Mouse (Mus musculus) embryonic facial prominence, embryonic 13.5 days (tissue): ENCODE measurements around the gene Arhgap23. TPM values are rescaled to one million over a fixed set of nuclear protein-coding genes. Genes with fewer than 3 reads are reported as not detected.

Source experiments
- ATAC-seq: fragments of 200-750 bp; cut with Nextera tagmentation; 2 replicates; pipeline ENCODE4 v1.8.0; 2017; ENCODE audit warnings: low read depth; ENCODE audit not compliant: insufficient number of reproducible peaks, insufficient read depth, low FRiP score, low TSS enrichment
- H3K27ac ChIP-seq: fragments of 300-500 bp; sonication (generic); 2 replicates; pipeline ENCODE4 v1.5.1; 2015; ENCODE audit warnings: moderate library complexity, mild to moderate bottlenecking, inconsistent platforms
- H3K27me3 ChIP-seq: fragments of 300-500 bp; sonication (generic); 2 replicates; pipeline ENCODE4 v1.6.1; 2015; ENCODE audit warnings: mild to moderate bottlenecking, inconsistent platforms
- H3K36me3 ChIP-seq: fragments of 300-500 bp; sonication (generic); 2 replicates; pipeline ENCODE4 v1.6.1; 2015; ENCODE audit warnings: mild to moderate bottlenecking, inconsistent platforms
- H3K4me1 ChIP-seq: fragments of 300-500 bp; sonication (generic); 2 replicates; pipeline ENCODE4 v1.6.1; 2015; ENCODE audit warnings: inconsistent platforms
- H3K4me2 ChIP-seq: fragments of 300-500 bp; sonication (generic); 2 replicates; pipeline ENCODE4 v1.6.1; 2015; ENCODE audit warnings: moderate library complexity, mild to moderate bottlenecking, inconsistent platforms
- H3K4me3 ChIP-seq: fragments of 300-500 bp; sonication (generic); 2 replicates; pipeline ENCODE4 v1.5.1; 2015; ENCODE audit warnings: mild to moderate bottlenecking, inconsistent platforms
- H3K9ac ChIP-seq: fragments of 300-500 bp; sonication (generic); 2 replicates; pipeline ENCODE4 v1.6.1; 2015; ENCODE audit warnings: mild to moderate bottlenecking, inconsistent platforms
- H3K9me3 ChIP-seq: fragments of 300-500 bp; sonication (generic); 2 replicates; pipeline ENCODE4 v1.6.1; 2016; ENCODE audit warnings: inconsistent platforms
- WGBS: fragments of 180-500 bp; shearing (Covaris S2); methylation state at CpG from one replicate; pipeline ENCODE4 v1.1.7; 2015; ENCODE audit warnings: mixed read lengths; 5-methylcytosine and 5-hydroxymethylcytosine counted together
- polyA plus RNA-seq: library from polyadenylated mRNA; unstranded; fragments of >200 nt; fragmentation: Nextera tagmentation; extraction: Ambion mirVana; gene quantifications from 2 replicates; pipeline ENCODE4 v1.2.1, GENCODE M21; 2015

Gene Arhgap23
- polyA plus RNA-seq, 1 experiment from 2014 or later, result 8.4 TPM

- no peak for ATAC-seq
- Histone ChIP-seq H3K9me3 (no peaks in the 10 kb centered on the region), H3K4me2 (no peak overlapping the region), H3K4me3 (no peak overlapping the region), H3K27me3 (no peaks in the 10 kb centered on the region), H3K27ac (no peak overlapping the region), H3K4me1 (no peaks in the 10 kb centered on the region), H3K36me3 (peaks cover 93% of the 10 kb centered on the region), H3K9ac (no peak overlapping the region)
- WGBS, result 87% methylated on average over 6 of the region's 6 CpGs
Measured at GRCm38 (mm10) chr11:97471276-97471675, 55.9 kb downstream of the Arhgap23 start.

GRCm38 (mm10) chr11:97476334-97477095, 61.2 kb downstream of the Arhgap23 start:
- no peaks in the 10 kb centered on the region for H3K9me3 ChIP-seq
- H3K27me3 ChIP-seq, result no peaks in the 10 kb centered on the region
- peaks cover 93% of the 10 kb centered on the region for H3K36me3 ChIP-seq
- no peak overlapping the region for H3K27ac ChIP-seq
- no peaks in the 10 kb centered on the region for H3K4me1 ChIP-seq
- H3K4me2 ChIP-seq, result no peak overlapping the region
- no peak overlapping the region for H3K4me3 ChIP-seq
- no peak for ATAC-seq
- 62% methylated on average over 8 of the region's 8 CpGs for WGBS
- H3K9ac ChIP-seq, result no peak overlapping the region

- H3K4me2 ChIP-seq, result no peak overlapping the region
- no peak overlapping the region for H3K4me3 ChIP-seq
- H3K27me3 ChIP-seq, result no peaks in the 10 kb centered on the region
- no peaks in the 10 kb centered on the region for H3K9me3 ChIP-seq
- no peaks in the 10 kb centered on the region for H3K4me1 ChIP-seq
- ATAC-seq, result no peak
- no peak overlapping the region for H3K27ac ChIP-seq
- 86% methylated on average over 7 of the region's 7 CpGs for WGBS
- no peak overlapping the region for H3K9ac ChIP-seq
- peaks cover 95% of the 10 kb centered on the region for H3K36me3 ChIP-seq
Measured at GRCm38 (mm10) chr11:97477431-97477830, 62.1 kb downstream of the Arhgap23 start.

GRCm38 (mm10) chr11:97478345-97478744, 63.0 kb downstream of the Arhgap23 start:
- Histone ChIP-seq H3K36me3 (peaks cover 95% of the 10 kb centered on the region), H3K9ac (no peak overlapping the region), H3K4me2 (no peak overlapping the region), H3K4me3 (no peak overlapping the region), H3K4me1 (no peaks in the 10 kb centered on the region), H3K27ac (no peak overlapping the region), H3K9me3 (no peaks in the 10 kb centered on the region), H3K27me3 (no peaks in the 10 kb centered on the region)
- ATAC-seq, result no peak
- 82% methylated on average over 6 of the region's 6 CpGs for WGBS

GRCm38 (mm10) chr11:97479085-97479484, 63.8 kb downstream of the Arhgap23 start:
- peaks cover 88% of the 10 kb centered on the region for H3K36me3 ChIP-seq
- ATAC-seq, result no peak
- no peaks in the 10 kb centered on the region for H3K27me3 ChIP-seq
- no peak overlapping the region for H3K4me3 ChIP-seq
- H3K4me2 ChIP-seq, result no peak overlapping the region
- no peak overlapping the region for H3K9ac ChIP-seq
- no peaks in the 10 kb centered on the region for H3K9me3 ChIP-seq
- 84% methylated on average over 10 of the region's 10 CpGs for WGBS
- H3K27ac ChIP-seq, result 0 out of 2 replicates have a peak overlapping the region, but pooled peaks have one; percentile 11
- no peaks in the 10 kb centered on the region for H3K4me1 ChIP-seq

- ATAC-seq, result no peak
- no peak overlapping the region for H3K4me3 ChIP-seq
- no peak overlapping the region for H3K9ac ChIP-seq
- no peaks in the 10 kb centered on the region for H3K4me1 ChIP-seq
- H3K27ac ChIP-seq, result no peak overlapping the region
- 83% methylated on average over 8 of the region's 8 CpGs for WGBS
- H3K4me2 ChIP-seq, result no peak overlapping the region
- peaks cover 87% of the 10 kb centered on the region for H3K36me3 ChIP-seq
- no peaks in the 10 kb centered on the region for H3K9me3 ChIP-seq
- H3K27me3 ChIP-seq, result no peaks in the 10 kb centered on the region
Measured at GRCm38 (mm10) chr11:97479824-97480223, 64.5 kb downstream of the Arhgap23 start.

GRCm38 (mm10) chr11:97485661-97486060, 70.3 kb downstream of the Arhgap23 start:
- H3K27ac ChIP-seq, result no peak overlapping the region
- WGBS, result 85% methylated on average over 8 of the region's 8 CpGs
- H3K9ac ChIP-seq, result no peak overlapping the region
- no peaks in the 10 kb centered on the region for H3K27me3 ChIP-seq
- H3K9me3 ChIP-seq, result no peaks in the 10 kb centered on the region
- H3K4me3 ChIP-seq, result no peak overlapping the region
- H3K36me3 ChIP-seq, result peaks cover 74% of the 10 kb centered on the region
- no peak overlapping the region for H3K4me2 ChIP-seq
- H3K4me1 ChIP-seq, result no peaks in the 10 kb centered on the region
- no peak for ATAC-seq

- Histone ChIP-seq H3K9ac (no peak overlapping the region), H3K4me1 (no peaks in the 10 kb centered on the region), H3K9me3 (no peaks in the 10 kb centered on the region), H3K27me3 (no peaks in the 10 kb centered on the region), H3K36me3 (peaks cover 75% of the 10 kb centered on the region), H3K4me3 (no peak overlapping the region), H3K27ac (no peak overlapping the region), H3K4me2 (no peak overlapping the region)
- WGBS, result 73% methylated on average over 3 of the region's 3 CpGs
- no peak for ATAC-seq
Measured at GRCm38 (mm10) chr11:97487656-97488055, 72.3 kb downstream of the Arhgap23 start.

- no peak overlapping the region for H3K9ac ChIP-seq
- H3K27ac ChIP-seq, result no peak overlapping the region
- H3K4me2 ChIP-seq, result no peak overlapping the region
- no peaks in the 10 kb centered on the region for H3K9me3 ChIP-seq
- no peaks in the 10 kb centered on the region for H3K27me3 ChIP-seq
- ATAC-seq, result no peak
- peaks cover 81% of the 10 kb centered on the region for H3K36me3 ChIP-seq
- no peak overlapping the region for H3K4me3 ChIP-seq
- no peaks in the 10 kb centered on the region for H3K4me1 ChIP-seq
- WGBS, result 27% methylated on average over 16 of the region's 16 CpGs
Measured at GRCm38 (mm10) chr11:97489589-97490324, 74.4 kb downstream of the Arhgap23 start.

GRCm38 (mm10) chr11:97491640-97492039, 76.3 kb downstream of the Arhgap23 start:
- ATAC-seq, result no peak
- H3K36me3 ChIP-seq, result peaks cover 77% of the 10 kb centered on the region

GRCm38 (mm10) chr11:97492836-97493235, 77.5 kb downstream of the Arhgap23 start:
- H3K9ac ChIP-seq, result no peak overlapping the region
- peaks cover 9% of the 10 kb centered on the region for H3K27me3 ChIP-seq
- ATAC-seq, result no peak
- WGBS, result 71% methylated on average over 3 of the region's 3 CpGs
- no peak overlapping the region for H3K4me3 ChIP-seq
- no peaks in the 10 kb centered on the region for H3K9me3 ChIP-seq
- H3K36me3 ChIP-seq, result peaks cover 77% of the 10 kb centered on the region
- no peak overlapping the region for H3K27ac ChIP-seq
- H3K4me2 ChIP-seq, result no peak overlapping the region
- H3K4me1 ChIP-seq, result no peaks in the 10 kb centered on the region

More at GRCm38 (mm10) chr11:97491640-97492039, 76.3 kb downstream of the Arhgap23 start:
- no peak overlapping the region for H3K4me2 ChIP-seq
- no peaks in the 10 kb centered on the region for H3K9me3 ChIP-seq
- no peaks in the 10 kb centered on the region for H3K27me3 ChIP-seq
- H3K4me3 ChIP-seq, result no peak overlapping the region
- no peak overlapping the region; the same call in 1 of the 2 replicates for H3K9ac ChIP-seq
- 75% methylated on average over 10 of the region's 10 CpGs for WGBS
- H3K4me1 ChIP-seq, result no peaks in the 10 kb centered on the region
- H3K27ac ChIP-seq, result no peak overlapping the region

- Histone ChIP-seq H3K4me2 (no peak overlapping the region), H3K27ac (no peak overlapping the region), H3K36me3 (peaks cover 63% of the 10 kb centered on the region), H3K9me3 (no peaks in the 10 kb centered on the region), H3K9ac (no peak overlapping the region), H3K4me1 (peaks cover 31% of the 10 kb centered on the region), H3K4me3 (no peak overlapping the region), H3K27me3 (peaks cover 56% of the 10 kb centered on the region)
- 96% methylated on average over 4 of the region's 4 CpGs for WGBS
- no peak for ATAC-seq
Measured at GRCm38 (mm10) chr11:97497543-97497942, 82.2 kb downstream of the Arhgap23 start.
